Comparison of ENCODE assay signal across 19 mouse cellular contexts in genomic region chr1:24177224-24177851, GRCm38 (mm10). TPM values are rescaled to one million over a fixed set of nuclear protein-coding genes. Genes with fewer than 3 reads are reported as not detected.
A peak's percentile ranks its signal among the peaks of the same experiment; 100 is the strongest.
DNase-seq lines count a peak whose midpoint lies in the region; ATAC-seq and TF ChIP-seq lines count a peak whose summit lies in the region.
"Had no signal": no experiment of that assay in that cellular context is flagged by ENCODE, and none has a peak within 500 bp of the region (broad histone marks: within the 10 kb centered on the region; RNA-seq: fewer than 3 reads in every experiment).

Gene Col9a1 (plus strand): TSS chr1:24177610.

- H3K9me3 ChIP-seq in forebrain, embryonic 12.5 days, result no peaks in the 10 kb centered on the region
- H3K9me3 ChIP-seq in forebrain, embryonic 15.5 days, result no peaks in the 10 kb centered on the region
- no peaks in the 10 kb centered on the region for H3K9me3 ChIP-seq in kidney, embryonic 15.5 days (replicated peaks)
- H3K9me3 ChIP-seq in embryonic facial prominence, embryonic 12.5 days, result no peaks in the 10 kb centered on the region
- H3K9me3 ChIP-seq in limb, embryonic 15.5 days, result no peaks in the 10 kb centered on the region
- H3K9me3 ChIP-seq in liver, postnatal 0 days (ENCODE audit: low read length), result no peaks in the 10 kb centered on the region
- H3K9me3 ChIP-seq: forebrain, embryonic 13.5 days; hindbrain, embryonic 15.5 days; liver, embryonic 15.5 days had no signal

- H3K4me2 ChIP-seq in forebrain, embryonic 12.5 days, result no peak within 1 kb of the TSS
- H3K4me2 ChIP-seq in forebrain, embryonic 15.5 days (replicated peaks), result no peak within 1 kb of the TSS
- no peak within 1 kb of the TSS for H3K4me2 ChIP-seq in kidney, embryonic 15.5 days
- H3K4me2 ChIP-seq in embryonic facial prominence, embryonic 12.5 days (replicated peaks), result no peak within 1 kb of the TSS
- H3K4me2 ChIP-seq in limb, embryonic 15.5 days, result no peak within 1 kb of the TSS
- no peak within 1 kb of the TSS for H3K4me2 ChIP-seq in liver, postnatal 0 days (ENCODE audit: low read depth, low read length)
- H3K4me2 ChIP-seq: forebrain, embryonic 13.5 days; hindbrain, embryonic 15.5 days; liver, embryonic 15.5 days had no signal

- TF ChIP-seq EP300 in liver, postnatal 0 days (IDR thresholded peaks at IDR 0.05; ENCODE audit: low read depth), result no peak

- ATAC-seq in forebrain, embryonic 12.5 days (ENCODE audit: low FRiP score), result no peak
- ATAC-seq in forebrain, embryonic 15.5 days (replicated peaks), result no peak
- no peak for ATAC-seq in kidney, embryonic 15.5 days (replicated peaks; ENCODE audit: low FRiP score)
- no peak for ATAC-seq in embryonic facial prominence, embryonic 12.5 days (ENCODE audit: insufficient number of reproducible peaks, insufficient read depth, low FRiP score, low TSS enrichment)
- peak; percentile 80 for ATAC-seq in limb, embryonic 15.5 days (ENCODE audit: insufficient number of reproducible peaks, low FRiP score, low TSS enrichment, low read depth)
- no peak for ATAC-seq in liver, postnatal 0 days
- ATAC-seq: forebrain, embryonic 13.5 days had no signal

- no peaks in the 10 kb centered on the region for H3K27me3 ChIP-seq in forebrain, embryonic 12.5 days
- no peaks in the 10 kb centered on the region for H3K27me3 ChIP-seq in forebrain, embryonic 15.5 days
- H3K27me3 ChIP-seq in kidney, embryonic 15.5 days, result no peaks in the 10 kb centered on the region
- H3K27me3 ChIP-seq in embryonic facial prominence, embryonic 12.5 days, result no peaks in the 10 kb centered on the region
- no peaks in the 10 kb centered on the region for H3K27me3 ChIP-seq in limb, embryonic 15.5 days
- no peaks in the 10 kb centered on the region for H3K27me3 ChIP-seq in liver, postnatal 0 days (ENCODE audit: insufficient read depth, low read length)
- H3K27me3 ChIP-seq: forebrain, embryonic 13.5 days; hindbrain, embryonic 15.5 days; liver, embryonic 15.5 days had no signal

- H3K36me3 ChIP-seq in forebrain, embryonic 12.5 days (replicated peaks), result no peaks in the 10 kb centered on the region
- no peaks in the 10 kb centered on the region for H3K36me3 ChIP-seq in forebrain, embryonic 15.5 days
- no peaks in the 10 kb centered on the region for H3K36me3 ChIP-seq in kidney, embryonic 15.5 days
- H3K36me3 ChIP-seq in embryonic facial prominence, embryonic 12.5 days, result no peaks in the 10 kb centered on the region
- no peaks in the 10 kb centered on the region for H3K36me3 ChIP-seq in limb, embryonic 15.5 days
- no peaks in the 10 kb centered on the region for H3K36me3 ChIP-seq in liver, postnatal 0 days (replicated peaks; ENCODE audit: insufficient read depth, low read length)
- H3K36me3 ChIP-seq: hindbrain, embryonic 15.5 days; liver, embryonic 15.5 days had no signal

- no peak for DNase-seq in kidney, postnatal 25 days
- DNase-seq in adrenal gland, adult 8-10 months, result no peak
- no peak for DNase-seq in liver, postnatal 0 days
- DNase-seq: cerebellum, adult 9-11 months; heart, adult 2 months; kidney, adult 11 months; kidney, postnatal 14 days; thymus, postnatal 14 days had no signal

- no peak within 1 kb of the TSS for H3K9ac ChIP-seq in forebrain, embryonic 12.5 days
- H3K9ac ChIP-seq in forebrain, embryonic 15.5 days (replicated peaks), result no peak within 1 kb of the TSS
- H3K9ac ChIP-seq in kidney, embryonic 15.5 days, result no peak within 1 kb of the TSS
- no peak within 1 kb of the TSS for H3K9ac ChIP-seq in embryonic facial prominence, embryonic 12.5 days
- H3K9ac ChIP-seq in limb, embryonic 15.5 days, result no peak within 1 kb of the TSS
- no peak within 1 kb of the TSS for H3K9ac ChIP-seq in liver, postnatal 0 days (replicated peaks)
- H3K9ac ChIP-seq: forebrain, embryonic 13.5 days; hindbrain, embryonic 15.5 days; liver, embryonic 15.5 days had no signal

- no peak within 1 kb of the TSS for H3K27ac ChIP-seq in forebrain, embryonic 12.5 days
- no peak within 1 kb of the TSS for H3K27ac ChIP-seq in forebrain, embryonic 15.5 days (replicated peaks)
- no peak within 1 kb of the TSS for H3K27ac ChIP-seq in kidney, embryonic 15.5 days
- H3K27ac ChIP-seq in embryonic facial prominence, embryonic 12.5 days, result no peak within 1 kb of the TSS
- peak within 1 kb of the TSS; percentile 74 for H3K27ac ChIP-seq in limb, embryonic 15.5 days
- H3K27ac ChIP-seq in liver, postnatal 0 days (ENCODE audit: low read depth), result no peak within 1 kb of the TSS
- H3K27ac ChIP-seq: forebrain, embryonic 13.5 days; heart, adult 2 months; hindbrain, embryonic 15.5 days; liver, embryonic 15.5 days; macrophage had no signal

- no peaks in the 10 kb centered on the region for H3K4me1 ChIP-seq in forebrain, embryonic 12.5 days
- H3K4me1 ChIP-seq in forebrain, embryonic 15.5 days, result no peaks in the 10 kb centered on the region
- no peaks in the 10 kb centered on the region for H3K4me1 ChIP-seq in kidney, embryonic 15.5 days
- H3K4me1 ChIP-seq in embryonic facial prominence, embryonic 12.5 days, result no peaks in the 10 kb centered on the region
- H3K4me1 ChIP-seq in limb, embryonic 15.5 days, result no peaks in the 10 kb centered on the region
- H3K4me1 ChIP-seq in liver, postnatal 0 days (ENCODE audit: insufficient read depth), result no peaks in the 10 kb centered on the region
- H3K4me1 ChIP-seq: forebrain, embryonic 13.5 days; hindbrain, embryonic 15.5 days; liver, embryonic 15.5 days had no signal

- TF ChIP-seq CTCF in liver, postnatal 0 days (IDR thresholded peaks at IDR 0.05; ENCODE audit: low read depth), result no peak

- H3K4me3 ChIP-seq in forebrain, embryonic 12.5 days (replicated peaks), result no peak within 1 kb of the TSS
- no peak within 1 kb of the TSS for H3K4me3 ChIP-seq in forebrain, embryonic 15.5 days
- H3K4me3 ChIP-seq in kidney, embryonic 15.5 days (replicated peaks), result no peak within 1 kb of the TSS
- H3K4me3 ChIP-seq in embryonic facial prominence, embryonic 12.5 days, result no peak within 1 kb of the TSS
- H3K4me3 ChIP-seq in limb, embryonic 15.5 days, result peak within 1 kb of the TSS; percentile 25
- no peak within 1 kb of the TSS for H3K4me3 ChIP-seq in liver, postnatal 0 days (ENCODE audit: low read depth, low read length)
- H3K4me3 ChIP-seq: forebrain, embryonic 13.5 days; heart, adult 2 months; hindbrain, embryonic 15.5 days; liver, embryonic 15.5 days had no signal

- WGBS in forebrain, embryonic 12.5 days, result 90% methylated on average over 6 of the region's 6 CpGs
- 81% methylated on average over 6 of the region's 6 CpGs for WGBS in forebrain, embryonic 15.5 days
- WGBS in kidney, embryonic 15.5 days, result 78% methylated on average over 6 of the region's 6 CpGs
- WGBS in embryonic facial prominence, embryonic 12.5 days, result 82% methylated on average over 6 of the region's 6 CpGs
- 58% methylated on average over 6 of the region's 6 CpGs for WGBS in limb, embryonic 15.5 days
- 63% methylated on average over 6 of the region's 6 CpGs for WGBS in liver, postnatal 0 days (ENCODE audit: insufficient replicate concordance)

RNA-seq across cellular contexts. Expression of gene Col9a1, which starts in this region (rescaled TPM):
- 8.4 and 13.8 TPM in 2 replicates for polyA plus RNA-seq in forebrain, embryonic 12.5 days (2016; fragmentation: Nextera tagmentation; extraction: Ambion mirVana)
- 1.3 TPM in 2 replicates for polyA plus RNA-seq in forebrain, embryonic 15.5 days (2015; fragmentation: Nextera tagmentation; extraction: Ambion mirVana)
- polyA plus RNA-seq in kidney, embryonic 15.5 days (2015; fragmentation: Nextera tagmentation; extraction: Ambion mirVana), result 8.1 and 12.7 TPM in 2 replicates
- 132 and 134 TPM in 2 replicates for polyA plus RNA-seq in embryonic facial prominence, embryonic 12.5 days (2016; fragmentation: Nextera tagmentation; extraction: Ambion mirVana)
- polyA plus RNA-seq in limb, embryonic 15.5 days (2015; fragmentation: Nextera tagmentation; extraction: Ambion mirVana), result 170 and 178 TPM in 2 replicates
- not detected for total RNA-seq in adrenal gland, adult 8-10 months (2022)
- 0.05 TPM in 1 of 2 replicates, not detected in the other for polyA plus RNA-seq in liver, postnatal 0 days (2015; fragmentation: Nextera tagmentation; extraction: Ambion mirVana)
- total RNA-seq: monocyte, adult 5-6 weeks had no signal
- polyA plus RNA-seq: macrophage; spleen, adult 2 months had no signal
